Mouse (Mus musculus) kidney, embryonic 16.5 days (tissue): ENCODE data around the gene Tipin. TPM values are rescaled to one million over a fixed set of nuclear protein-coding genes. Genes with fewer than 3 reads are reported as not detected.

Source experiments
- ATAC-seq: fragments of 200-750 bp; cut with Nextera tagmentation; 2 replicates; pipeline ENCODE4 v1.8.0; 2017; ENCODE audit warnings: moderate TSS enrichment; ENCODE audit not compliant: low FRiP score, low TSS enrichment
- H3K27ac ChIP-seq: fragments of 300-500 bp; sonication (generic); 2 replicates; pipeline ENCODE4 v1.5.1; 2014; ENCODE audit warnings: low read length
- H3K27me3 ChIP-seq: fragments of 300-500 bp; sonication (generic); 2 replicates; pipeline ENCODE4 v1.6.1; 2014; ENCODE audit warnings: low read length, control low read depth, mixed read lengths; ENCODE audit not compliant: insufficient read depth
- H3K36me3 ChIP-seq: fragments of 300-500 bp; sonication (generic); 2 replicates; pipeline ENCODE4 v1.6.1; 2014; ENCODE audit warnings: low read length, control low read depth, mixed read lengths; ENCODE audit not compliant: insufficient read depth
- H3K4me1 ChIP-seq: fragments of 300-500 bp; sonication (generic); 2 replicates; pipeline ENCODE4 v1.6.1; 2014; ENCODE audit warnings: low read length, control low read depth, mixed read lengths; ENCODE audit not compliant: insufficient read depth
- H3K4me2 ChIP-seq: fragments of 300-500 bp; sonication (generic); replicated peaks from 2 replicates; pipeline ENCODE4 v1.6.1; 2014; ENCODE audit warnings: low read depth, low read length
- H3K4me3 ChIP-seq: fragments of 300-500 bp; sonication (generic); 2 replicates; pipeline ENCODE4 v1.5.1; 2014; ENCODE audit warnings: mild to moderate bottlenecking, low read length
- H3K9ac ChIP-seq: fragments of 300-500 bp; sonication (generic); replicated peaks from 2 replicates; pipeline ENCODE4 v1.6.1; 2014; ENCODE audit warnings: low read length
- H3K9me3 ChIP-seq: fragments of 300-500 bp; sonication (generic); 2 replicates; pipeline ENCODE4 v1.6.1; 2016; ENCODE audit warnings: low read length, control low read depth
- WGBS: fragments of 180-500 bp; shearing (Covaris S2); extraction: QIAGEN DNeasy Blood & Tissue Kit; methylation state at CpG from one replicate; pipeline ENCODE4 v1.1.7; 2014; 5-methylcytosine and 5-hydroxymethylcytosine counted together
- polyA plus RNA-seq: library from polyadenylated mRNA; unstranded; fragments of >200 nt; fragmentation: Nextera tagmentation; extraction: Ambion mirVana; gene quantifications from 2 replicates; pipeline ENCODE4 v1.2.1, GENCODE M21; 2015

Tipin gene
- polyA plus RNA-seq, 1 experiment from 2014 or later = 201 TPM

DNA sequence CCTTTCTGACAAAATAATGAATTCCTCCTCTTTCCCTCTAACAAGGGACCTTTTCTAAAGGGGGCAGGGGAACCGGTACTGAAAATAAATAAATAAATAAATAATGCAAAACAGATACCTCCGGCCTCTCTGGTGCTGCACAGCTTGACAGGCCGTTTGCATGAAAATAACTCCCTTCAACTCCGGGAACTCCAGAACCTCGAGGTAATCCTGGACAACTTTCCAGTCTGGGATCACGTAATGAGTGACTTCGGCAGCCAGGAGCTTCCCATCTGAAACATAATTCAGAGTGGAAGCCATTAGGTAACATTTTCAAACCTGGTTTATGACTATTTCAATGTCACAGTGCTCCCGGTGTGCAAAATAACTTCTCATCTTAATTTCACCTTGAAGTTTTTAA, 58.0 kb downstream of the Tipin start:
- Histone ChIP-seq H3K4me2 (peak overlapping the region; percentile 73), H3K4me3 (peak overlapping the region; percentile 71; the same call in 1 of the 2 replicates), H3K27ac (no peak overlapping the region), H3K36me3 (peaks cover 14% of the 10 kb centered on the region; the same call in 1 of the 2 replicates), H3K9ac (peak overlapping the region; percentile 5; the same call in 1 of the 2 replicates), H3K27me3 (no peaks in the 10 kb centered on the region), H3K4me1 (peaks cover 21% of the 10 kb centered on the region; the same call in 1 of the 2 replicates), H3K9me3 (no peaks in the 10 kb centered on the region)
- WGBS = 45% methylated on average over 8 of the region's 8 CpGs
- no peak for ATAC-seq

DNA sequence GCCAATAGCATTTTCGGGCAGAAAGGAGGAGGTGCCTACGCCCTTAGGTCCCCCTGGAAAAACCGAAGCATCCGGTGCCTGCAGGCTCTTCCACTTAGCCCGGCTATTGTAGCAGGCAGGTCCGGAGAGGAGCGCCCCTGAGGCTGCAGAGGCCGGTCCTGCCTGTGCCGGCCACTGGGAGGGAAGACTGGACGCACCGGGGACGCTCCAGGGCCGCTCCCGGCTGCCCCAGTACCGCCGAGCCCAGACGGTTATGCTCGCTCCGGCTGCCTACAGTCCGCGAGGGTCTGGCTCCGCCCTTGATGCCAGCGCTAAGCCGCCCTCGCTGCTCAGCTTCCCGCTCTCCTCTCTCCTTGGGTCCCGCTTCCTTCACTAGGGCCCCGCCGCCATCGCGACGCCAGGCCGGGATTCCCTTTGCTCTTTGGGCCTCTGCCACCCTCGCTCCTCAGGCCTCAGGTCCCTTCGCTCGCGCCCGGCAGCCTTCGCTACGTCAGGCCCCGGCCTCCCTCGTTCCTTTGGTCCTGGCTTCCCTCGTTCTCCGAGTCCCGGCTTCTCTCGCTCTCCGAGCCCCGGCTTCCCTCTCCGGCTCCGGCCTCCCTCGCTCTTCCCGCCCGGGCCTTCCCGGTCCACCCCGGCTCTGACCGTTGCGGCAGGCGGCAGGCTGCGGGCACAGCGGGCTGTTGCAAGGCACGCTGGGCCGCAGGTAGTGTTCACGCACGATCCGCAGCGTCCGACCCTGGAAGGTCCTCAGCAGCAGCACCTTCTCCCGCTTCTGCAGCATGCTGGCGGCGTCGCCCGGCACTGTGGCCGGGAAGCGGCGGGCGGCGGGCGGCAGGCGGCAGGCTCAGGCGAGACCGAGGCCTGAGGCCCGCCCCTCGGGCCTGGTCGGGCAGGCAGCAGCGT, 59.2 kb downstream of the Tipin start:
- peak; percentile 96 for ATAC-seq

DNA sequence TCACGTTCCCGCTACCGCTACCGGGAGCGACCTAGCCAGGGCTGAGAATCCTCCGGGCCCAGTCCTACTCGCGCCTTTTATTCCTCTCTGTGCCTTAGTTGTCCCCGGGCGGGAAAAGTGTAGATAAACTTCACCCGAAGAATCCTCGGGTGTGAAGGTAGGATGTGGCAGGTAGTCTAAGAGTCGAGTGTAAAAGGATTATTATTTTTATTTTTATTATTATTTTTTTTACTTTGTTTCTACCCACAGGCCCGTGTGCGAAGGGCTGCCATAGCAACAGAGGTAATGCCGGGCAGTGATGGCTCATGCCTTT, 59.8 kb downstream of the Tipin start, which contains the start of gene Dis3l:
Gene Dis3l (minus strand): TSS at position 35 of the 313 bp plus-strand sequence.
- H3K9ac ChIP-seq = peak within 1 kb of the TSS; percentile 99
- ATAC-seq = no peak
- H3K27ac ChIP-seq = peak within 1 kb of the TSS; percentile 100
- peaks cover 21% of the 10 kb centered on the region; the same call in 1 of the 2 replicates for H3K4me1 ChIP-seq
- H3K36me3 ChIP-seq = peaks cover 7% of the 10 kb centered on the region; the same call in 1 of the 2 replicates
- H3K4me3 ChIP-seq = peak within 1 kb of the TSS; percentile 71
- H3K4me2 ChIP-seq = peak within 1 kb of the TSS; percentile 73
- no peaks in the 10 kb centered on the region for H3K27me3 ChIP-seq
- no peaks in the 10 kb centered on the region for H3K9me3 ChIP-seq
- WGBS = 11% methylated on average over 16 of the region's 16 CpGs

More for the DNA sequence above, 59.2 kb downstream of the Tipin start:
- peak overlapping the region; percentile 73 for H3K4me2 ChIP-seq
- H3K4me3 ChIP-seq = peak overlapping the region; percentile 71
- H3K27me3 ChIP-seq = no peaks in the 10 kb centered on the region
- under 1% methylated on average over 83 of the region's 85 CpGs for WGBS
- peaks cover 21% of the 10 kb centered on the region; the same call in 1 of the 2 replicates for H3K4me1 ChIP-seq
- no peaks in the 10 kb centered on the region for H3K9me3 ChIP-seq
- H3K36me3 ChIP-seq = peaks cover 12% of the 10 kb centered on the region; the same call in 1 of the 2 replicates
- H3K27ac ChIP-seq = peak overlapping the region; percentile 100
- H3K9ac ChIP-seq = peak overlapping the region; percentile 99

DNA sequence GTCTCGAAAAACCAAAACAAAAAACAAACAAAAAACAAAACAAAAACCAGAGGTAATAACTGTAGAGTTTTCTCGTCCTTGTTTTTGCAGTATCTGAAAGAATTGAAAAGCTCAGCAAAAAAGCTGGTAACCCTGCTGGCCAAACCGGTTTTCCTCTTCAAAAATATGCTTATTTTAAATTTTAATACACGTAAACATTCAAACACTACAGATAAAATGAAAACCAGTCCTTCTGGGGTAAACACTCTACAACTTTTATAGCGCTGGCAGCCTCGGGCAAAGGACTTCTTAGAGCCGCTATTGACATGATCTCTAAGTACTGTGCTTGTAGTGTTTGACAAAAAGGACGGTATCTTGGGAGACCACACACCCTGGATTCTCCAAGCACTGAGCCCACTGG, 60.3 kb downstream of the Tipin start:
- Histone ChIP-seq H3K9ac (peak overlapping the region; percentile 99; the same call in 1 of the 2 replicates), H3K27me3 (no peaks in the 10 kb centered on the region), H3K27ac (peak overlapping the region; percentile 100; the same call in 1 of the 2 replicates), H3K9me3 (no peaks in the 10 kb centered on the region), H3K4me1 (peaks cover 21% of the 10 kb centered on the region; the same call in 1 of the 2 replicates), H3K36me3 (peaks cover 4% of the 10 kb centered on the region; the same call in 1 of the 2 replicates), H3K4me2 (peak overlapping the region; percentile 73), H3K4me3 (peak overlapping the region; percentile 71)
- no peak for ATAC-seq
- 61% methylated on average over 8 of the region's 8 CpGs for WGBS

DNA sequence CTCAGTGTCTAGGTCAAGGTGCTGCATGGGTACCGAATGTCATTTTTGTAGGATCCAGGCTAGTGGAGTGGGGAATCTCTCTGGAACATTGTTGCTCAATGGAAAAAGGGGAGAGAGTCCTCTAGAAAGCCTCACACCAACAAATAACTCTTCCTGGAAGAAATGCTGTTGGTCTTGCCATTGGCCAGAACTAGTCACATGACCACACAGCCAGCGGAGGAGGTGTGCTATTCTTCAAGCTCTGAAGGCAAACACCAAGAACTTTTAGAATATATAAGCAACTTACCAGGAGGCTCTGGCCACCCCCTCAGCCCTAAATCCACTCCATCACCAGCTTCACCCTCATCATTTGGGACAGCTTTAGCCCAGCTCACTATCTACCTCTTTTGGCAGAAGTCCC, 62.3 kb downstream of the Tipin start:
- no peak overlapping the region for H3K9ac ChIP-seq
- H3K27me3 ChIP-seq = no peaks in the 10 kb centered on the region
- H3K4me1 ChIP-seq = peaks cover 21% of the 10 kb centered on the region; the same call in 1 of the 2 replicates
- WGBS = 97% methylated on average over 2 of the region's 2 CpGs
- H3K27ac ChIP-seq = no peak overlapping the region
- no peaks in the 10 kb centered on the region for H3K9me3 ChIP-seq
- no peak overlapping the region for H3K4me2 ChIP-seq
- no peak for ATAC-seq
- no peak overlapping the region for H3K4me3 ChIP-seq
- H3K36me3 ChIP-seq = no peaks in the 10 kb centered on the region

DNA sequence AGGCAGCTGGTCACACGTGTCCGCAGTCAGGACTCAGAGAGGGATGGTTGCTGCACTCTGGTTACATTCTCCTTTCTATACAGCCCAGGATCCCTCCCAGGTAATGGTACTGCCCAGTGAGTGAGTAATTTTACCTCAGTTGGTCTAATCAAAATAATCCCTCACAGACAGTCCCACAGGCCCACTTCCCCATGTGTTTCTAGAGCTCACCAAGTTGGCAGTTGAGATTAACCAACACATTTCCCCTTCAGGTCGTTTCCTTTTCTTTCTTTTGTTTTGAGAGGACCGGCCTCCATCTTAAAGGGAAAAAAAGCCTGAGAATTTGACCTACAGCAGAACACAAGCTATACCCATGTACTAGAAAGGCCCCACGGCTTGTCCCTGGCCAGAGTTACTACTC, 64.5 kb downstream of the Tipin start:
- no peak overlapping the region for H3K9ac ChIP-seq
- H3K27ac ChIP-seq = no peak overlapping the region
- H3K4me2 ChIP-seq = no peak overlapping the region
- no peaks in the 10 kb centered on the region for H3K36me3 ChIP-seq
- H3K4me3 ChIP-seq = no peak overlapping the region
- WGBS = 58% methylated on average over 5 of the region's 5 CpGs
- H3K27me3 ChIP-seq = no peaks in the 10 kb centered on the region
- H3K9me3 ChIP-seq = no peaks in the 10 kb centered on the region
- H3K4me1 ChIP-seq = peaks cover 12% of the 10 kb centered on the region; the same call in 1 of the 2 replicates
- ATAC-seq = no peak

DNA sequence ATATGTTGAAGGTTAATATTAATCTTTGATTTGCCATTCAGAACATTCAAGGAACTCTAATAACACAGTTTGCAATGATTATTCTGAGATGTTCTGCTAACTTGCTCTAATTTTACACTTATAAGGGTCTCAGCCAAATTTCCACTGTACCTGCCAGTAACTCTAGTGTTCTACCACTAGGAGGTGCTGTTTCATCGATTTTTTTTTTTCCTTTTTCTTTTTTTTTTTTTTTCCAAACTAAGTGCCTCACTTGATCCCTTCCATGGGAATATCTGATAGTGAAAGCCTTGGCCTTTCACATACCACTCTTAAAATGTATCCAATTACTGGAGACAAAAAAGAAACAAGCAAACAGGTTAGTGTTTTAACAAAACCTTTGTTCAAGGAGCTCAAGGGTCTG, 66.0 kb downstream of the Tipin start:
- no peak overlapping the region for H3K4me2 ChIP-seq
- no peaks in the 10 kb centered on the region for H3K9me3 ChIP-seq
- H3K36me3 ChIP-seq = no peaks in the 10 kb centered on the region
- H3K4me1 ChIP-seq = peaks cover 1% of the 10 kb centered on the region; the same call in 1 of the 2 replicates
- no peak overlapping the region for H3K4me3 ChIP-seq
- no peak for ATAC-seq
- no peak overlapping the region for H3K9ac ChIP-seq
- no peaks in the 10 kb centered on the region for H3K27me3 ChIP-seq
- no peak overlapping the region for H3K27ac ChIP-seq
- 0% methylated on average over 1 of the region's 1 CpGs for WGBS

DNA sequence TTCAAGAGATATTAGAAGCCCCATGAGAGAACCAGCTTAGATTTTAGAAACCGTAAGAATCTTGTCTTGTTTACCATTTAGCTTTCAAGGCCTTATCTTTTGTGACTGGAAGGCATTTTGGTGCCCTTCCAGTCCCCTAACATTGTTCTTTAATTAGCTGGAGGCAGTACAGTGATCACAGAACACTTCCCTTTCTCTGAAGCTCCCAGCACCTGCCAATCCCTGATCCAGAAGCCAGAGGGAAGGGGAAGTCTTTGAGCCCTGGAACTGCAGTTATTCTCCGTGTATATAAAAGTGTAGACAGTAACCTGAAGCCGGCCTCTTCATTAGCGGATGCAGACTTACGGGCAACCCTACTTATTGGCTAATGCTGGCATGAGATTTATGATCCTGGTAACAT, 68.1 kb downstream of the Tipin start:
- ATAC-seq = no peak
- 35% methylated on average over 5 of the region's 5 CpGs for WGBS
- no peaks in the 10 kb centered on the region for H3K36me3 ChIP-seq
- H3K4me2 ChIP-seq = no peak overlapping the region
- H3K4me3 ChIP-seq = no peak overlapping the region
- no peak overlapping the region for H3K27ac ChIP-seq
- no peaks in the 10 kb centered on the region for H3K27me3 ChIP-seq
- no peaks in the 10 kb centered on the region for H3K9me3 ChIP-seq
- no peaks in the 10 kb centered on the region for H3K4me1 ChIP-seq
- H3K9ac ChIP-seq = no peak overlapping the region

DNA sequence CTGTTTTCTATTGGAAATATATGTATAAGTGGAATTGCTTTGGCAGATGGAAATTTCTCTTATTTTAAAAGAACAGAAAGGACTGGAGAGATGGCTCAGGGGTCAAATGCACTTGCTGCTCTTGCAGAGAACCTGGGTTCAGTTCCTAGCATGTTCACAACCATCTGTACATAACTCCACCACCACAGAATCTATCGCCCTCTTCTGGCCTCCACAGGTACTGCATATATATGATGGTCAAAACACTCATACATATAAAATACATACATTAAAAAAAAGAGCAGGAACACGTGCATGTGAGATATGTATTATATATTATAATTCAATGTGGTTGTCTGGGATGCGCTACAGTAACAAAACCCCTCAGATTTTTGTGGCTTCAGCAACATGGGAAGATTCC, 69.8 kb downstream of the Tipin start:
- H3K4me1 ChIP-seq = no peaks in the 10 kb centered on the region
- H3K9me3 ChIP-seq = no peaks in the 10 kb centered on the region
- H3K4me2 ChIP-seq = no peak overlapping the region
- no peak overlapping the region for H3K4me3 ChIP-seq
- ATAC-seq = no peak
- no peak overlapping the region for H3K9ac ChIP-seq
- no peaks in the 10 kb centered on the region for H3K36me3 ChIP-seq
- H3K27ac ChIP-seq = no peak overlapping the region
- WGBS = 41% methylated on average over 3 of the region's 3 CpGs
- no peaks in the 10 kb centered on the region for H3K27me3 ChIP-seq
